Mouse (Mus musculus): ENCODE results near the gene Alkbh1. TPM values are rescaled to one million over a fixed set of nuclear protein-coding genes. Genes with fewer than 3 reads are reported as not detected.
A peak's percentile ranks its signal among the peaks of the same experiment; 100 is the strongest.

Gene Alkbh1
- total and polyA plus RNA-seq, 2 experiments from 2014 or later: 20.3 to 36.8 TPM

DNA sequence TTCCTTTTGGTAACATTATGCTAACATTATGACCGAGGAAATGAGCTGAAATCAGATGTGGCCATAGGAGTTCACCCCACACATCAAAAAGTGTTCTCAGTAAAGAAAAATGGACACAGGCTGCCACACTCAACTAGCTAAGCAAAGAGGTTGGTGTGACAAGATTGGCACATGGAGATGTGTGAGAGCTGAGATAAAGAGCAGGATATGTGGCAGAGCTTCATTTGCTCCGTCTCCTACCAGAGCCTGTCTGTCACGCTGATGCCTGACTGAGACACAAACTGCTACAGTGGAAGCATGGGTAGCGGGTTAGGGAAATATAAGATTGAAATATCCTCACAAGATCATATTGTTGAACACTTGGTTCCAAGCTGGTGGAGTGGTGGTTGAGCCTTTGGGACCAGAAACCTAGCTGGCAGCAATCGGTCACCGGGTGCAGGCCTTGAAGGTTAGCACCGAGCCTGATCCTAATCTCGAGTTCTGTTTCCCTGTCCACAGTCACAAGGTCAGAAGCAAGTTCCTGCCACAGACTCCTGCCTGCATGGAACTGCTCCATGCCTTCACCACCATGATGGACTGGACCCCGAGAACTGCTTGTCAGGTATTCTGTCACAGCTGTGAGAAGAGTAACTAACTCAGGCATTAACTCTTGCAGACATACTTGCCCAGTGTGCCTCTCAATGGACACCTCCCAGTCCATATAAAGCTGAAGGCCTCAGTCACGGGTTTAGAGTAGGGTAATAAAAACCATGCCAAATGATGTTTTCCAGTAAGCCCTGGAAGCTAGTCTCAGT lies 63.0 kb downstream of the Alkbh1 start:
- no peak for TF ChIP-seq CTCF (IDR thresholded peaks at IDR 0.05)
- Histone ChIP-seq H3K4me2 (ENCODE audit: low read depth, low read length, poor library complexity, severe bottlenecking) (no peak overlapping the region), H3K4me1 (ENCODE audit: insufficient read depth, low read length) (no peaks in the 10 kb centered on the region), H3K9ac (replicated peaks; ENCODE audit: low read length, poor library complexity, severe bottlenecking) (no peak overlapping the region), H3K9me3 (ENCODE audit: low read length) (no peaks in the 10 kb centered on the region), H3K4me3 (ENCODE audit: low read depth, low read length) (no peak overlapping the region), H3K36me3 (ENCODE audit: insufficient read depth, low read length) (no peaks in the 10 kb centered on the region), H3K27me3 (ENCODE audit: insufficient read depth, low read length) (no peaks in the 10 kb centered on the region), H3K27ac (ENCODE audit: low read depth, low read length) (no peak overlapping the region)
- 90% methylated on average over 10 of the region's 10 CpGs for whole genome bisulfite sequencing
- no peak for ATAC-seq (ENCODE audit: low FRiP score)
- no peak for DNase-seq (ENCODE audit: low spot score)

DNA sequence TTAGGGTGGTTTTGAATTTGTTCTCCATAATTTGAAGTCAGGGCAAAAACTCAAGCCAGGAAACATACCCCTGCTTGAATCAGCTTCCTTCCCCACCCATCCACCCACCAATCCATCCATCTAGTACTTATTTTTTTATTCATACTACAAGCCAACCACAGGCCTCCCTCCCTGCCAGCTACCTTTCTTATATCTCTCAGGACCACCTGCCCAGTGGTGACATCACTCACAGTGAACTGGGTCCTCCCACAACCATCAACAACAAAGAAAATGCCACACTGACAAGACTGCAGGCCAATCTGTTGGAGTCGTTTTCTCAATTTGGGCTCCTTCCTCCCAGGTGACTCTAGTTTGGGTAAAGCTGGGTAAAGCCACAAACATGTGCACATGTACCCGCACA lies 64.3 kb downstream of the Alkbh1 start:
- no peaks in the 10 kb centered on the region for H3K36me3 ChIP-seq (ENCODE audit: insufficient read depth, low read length)
- H3K9me3 ChIP-seq (ENCODE audit: low read length): no peaks in the 10 kb centered on the region
- no peaks in the 10 kb centered on the region for H3K27me3 ChIP-seq (ENCODE audit: insufficient read depth, low read length)
- TF ChIP-seq CTCF (IDR thresholded peaks at IDR 0.05): no peak
- no peak overlapping the region for H3K4me3 ChIP-seq (ENCODE audit: low read depth, low read length)
- H3K4me2 ChIP-seq (ENCODE audit: low read depth, low read length, poor library complexity, severe bottlenecking): no peak overlapping the region
- no peak for ATAC-seq (ENCODE audit: low FRiP score)
- H3K4me1 ChIP-seq (ENCODE audit: insufficient read depth, low read length): no peaks in the 10 kb centered on the region
- no peak overlapping the region for H3K27ac ChIP-seq (ENCODE audit: low read depth, low read length)
- 77% methylated on average over 2 of the region's 2 CpGs for WGBS
- DNase-seq (ENCODE audit: low spot score): no peak
- H3K9ac ChIP-seq (replicated peaks; ENCODE audit: low read length, poor library complexity, severe bottlenecking): no peak overlapping the region

Small RNAs within 50 kb of the gene (microRNA-seq; reads per million reads assigned to microRNA genes)
- gene Mir3068 (ENCODE audit: borderline number of aligned reads): 122 reads per million, percentile 46 among the genes with 10 or more reads in this experiment

Other genes with a start within 250 kb of the Alkbh1 start
- gene Samd15, start 244.3 kb downstream of the Alkbh1 start, total RNA-seq (2014; rRNA removed): 0.55 and 0.61 TPM in 2 replicates
- gene Samd15, start 244.3 kb downstream of the Alkbh1 start, polyA plus RNA-seq (2015; fragmentation: Nextera tagmentation; extraction: Ambion mirVana): 1.9 and 3.1 TPM in 2 replicates
- gene Tmed8, start 243.6 kb downstream of the Alkbh1 start, total RNA-seq (2014; rRNA removed): 17.5 and 19.8 TPM in 2 replicates
- 3.6 and 4.4 TPM in 2 replicates for gene Tmed8, start 243.6 kb downstream of the Alkbh1 start, polyA plus RNA-seq (2015; fragmentation: Nextera tagmentation; extraction: Ambion mirVana)
- gene Noxred1, start 205.3 kb downstream of the Alkbh1 start, total RNA-seq (2014; rRNA removed): 0.88 and 2.2 TPM in 2 replicates
- gene Noxred1, start 205.3 kb downstream of the Alkbh1 start, polyA plus RNA-seq (2015; fragmentation: Nextera tagmentation; extraction: Ambion mirVana): 0.30 and 0.36 TPM in 2 replicates
- gene Vipas39, start 177.8 kb downstream of the Alkbh1 start, total RNA-seq (2014; rRNA removed): 59.4 and 61.5 TPM in 2 replicates
- gene Vipas39, start 177.8 kb downstream of the Alkbh1 start, polyA plus RNA-seq (2015; fragmentation: Nextera tagmentation; extraction: Ambion mirVana): 48.7 and 51.2 TPM in 2 replicates
- 113 and 116 TPM in 2 replicates for gene Ahsa1, start 177.5 kb downstream of the Alkbh1 start, total RNA-seq (2014; rRNA removed)
- 169 and 182 TPM in 2 replicates for gene Ahsa1, start 177.5 kb downstream of the Alkbh1 start, polyA plus RNA-seq (2015; fragmentation: Nextera tagmentation; extraction: Ambion mirVana)
- 1.3 and 4.0 TPM in 2 replicates for gene Ism2, start 144.3 kb downstream of the Alkbh1 start, total RNA-seq (2014; rRNA removed)
- gene Ism2, start 144.3 kb downstream of the Alkbh1 start, polyA plus RNA-seq (2015; fragmentation: Nextera tagmentation; extraction: Ambion mirVana): 1.3 and 1.6 TPM in 2 replicates
- gene Sptlc2, start 55.7 kb downstream of the Alkbh1 start, total RNA-seq (2014; rRNA removed): 41.5 and 49.8 TPM in 2 replicates
- gene Sptlc2, start 55.7 kb downstream of the Alkbh1 start, polyA plus RNA-seq (2015; fragmentation: Nextera tagmentation; extraction: Ambion mirVana): 86.6 and 99.6 TPM in 2 replicates
- 38.9 and 58.2 TPM in 2 replicates for gene Slirp, start 121 bp downstream of the Alkbh1 start, total RNA-seq (2014; rRNA removed)
- 181 and 194 TPM in 2 replicates for gene Slirp, start 121 bp downstream of the Alkbh1 start, polyA plus RNA-seq (2015; fragmentation: Nextera tagmentation; extraction: Ambion mirVana)
- gene Snw1, start 28.3 kb upstream of the Alkbh1 start, total RNA-seq (2014; rRNA removed): 36.0 and 37.8 TPM in 2 replicates
- 82.7 and 87.9 TPM in 2 replicates for gene Snw1, start 28.3 kb upstream of the Alkbh1 start, polyA plus RNA-seq (2015; fragmentation: Nextera tagmentation; extraction: Ambion mirVana)
- not detected in 2 replicates for gene Gm5788, start 50.7 kb upstream of the Alkbh1 start, total RNA-seq (2014; rRNA removed)
- gene Gm5788, start 50.7 kb upstream of the Alkbh1 start, polyA plus RNA-seq (2015; fragmentation: Nextera tagmentation; extraction: Ambion mirVana): not detected in 2 replicates
- not detected in 2 replicates for gene Gm8300, start 70.3 kb upstream of the Alkbh1 start, total RNA-seq (2014; rRNA removed)
- not detected in 2 replicates for gene Gm8300, start 70.3 kb upstream of the Alkbh1 start, polyA plus RNA-seq (2015; fragmentation: Nextera tagmentation; extraction: Ambion mirVana)
- gene Oog1, start 158.7 kb upstream of the Alkbh1 start, total RNA-seq (2014; rRNA removed): not detected in 2 replicates
- not detected in 2 replicates for gene Oog1, start 158.7 kb upstream of the Alkbh1 start, polyA plus RNA-seq (2015; fragmentation: Nextera tagmentation; extraction: Ambion mirVana)
- not detected in 2 replicates for gene Gm4027, start 174.9 kb upstream of the Alkbh1 start, total RNA-seq (2014; rRNA removed)
- not detected in 2 replicates for gene Gm4027, start 174.9 kb upstream of the Alkbh1 start, polyA plus RNA-seq (2015; fragmentation: Nextera tagmentation; extraction: Ambion mirVana)
- not detected in 2 replicates for gene Gm16381, start 200.6 kb upstream of the Alkbh1 start, total RNA-seq (2014; rRNA removed)
- gene Gm16381, start 200.6 kb upstream of the Alkbh1 start, polyA plus RNA-seq (2015; fragmentation: Nextera tagmentation; extraction: Ambion mirVana): not detected in 2 replicates